Mouse (Mus musculus) CD4-positive, CD25-positive, alpha-beta regulatory T cell, adult 2 months (primary cell): Measurements from ENCODE around the gene Ush1g.

ENCODE experiments used
- DNase-seq: peaks from one replicate; pipeline ENCODE4 v3.0.0-alpha.2; 2012; ENCODE audit warnings: low read depth, low spot score

Ush1g gene

DNA sequence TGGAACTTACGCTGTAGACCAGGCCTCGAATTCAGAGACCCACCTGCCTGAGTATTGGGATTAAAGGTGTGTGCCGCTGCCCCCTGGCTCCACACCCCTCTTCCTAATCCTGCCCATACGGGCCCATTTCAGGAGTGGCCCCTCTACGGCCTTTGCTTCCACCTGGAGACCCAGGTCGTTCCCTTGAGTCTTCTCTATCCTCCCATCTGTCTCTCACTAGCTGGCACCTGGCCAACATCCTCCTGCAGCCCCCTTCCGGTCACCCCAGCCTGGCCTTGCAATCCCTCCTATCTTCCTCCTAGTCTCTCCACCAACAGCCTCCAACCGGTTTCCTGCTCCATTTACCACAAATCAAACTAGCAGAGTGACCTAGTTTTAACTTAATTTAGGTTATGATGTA, 32.0 kb downstream of the Ush1g start:
- DNase-seq, result no peak

DNA sequence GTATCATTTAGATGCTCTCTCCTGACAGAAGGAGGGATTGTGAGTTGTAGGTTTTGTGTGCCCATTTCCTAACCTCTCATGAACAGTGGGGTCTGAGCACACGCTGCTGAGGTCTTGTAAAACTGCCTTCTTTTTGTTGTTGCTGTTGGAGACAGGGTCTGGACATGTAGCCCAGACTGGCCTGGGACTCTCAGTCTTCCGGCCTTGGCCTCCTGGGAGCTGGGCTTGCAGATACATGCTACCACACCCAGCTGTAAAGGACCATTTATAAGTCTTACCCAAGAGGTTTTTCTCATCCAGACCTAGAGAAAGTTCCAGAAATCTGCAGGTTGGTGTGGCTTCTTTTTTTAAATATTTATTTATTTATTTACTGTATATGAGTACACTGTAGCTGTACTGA, 33.5 kb downstream of the Ush1g start:
- no peak for DNase-seq

DNA sequence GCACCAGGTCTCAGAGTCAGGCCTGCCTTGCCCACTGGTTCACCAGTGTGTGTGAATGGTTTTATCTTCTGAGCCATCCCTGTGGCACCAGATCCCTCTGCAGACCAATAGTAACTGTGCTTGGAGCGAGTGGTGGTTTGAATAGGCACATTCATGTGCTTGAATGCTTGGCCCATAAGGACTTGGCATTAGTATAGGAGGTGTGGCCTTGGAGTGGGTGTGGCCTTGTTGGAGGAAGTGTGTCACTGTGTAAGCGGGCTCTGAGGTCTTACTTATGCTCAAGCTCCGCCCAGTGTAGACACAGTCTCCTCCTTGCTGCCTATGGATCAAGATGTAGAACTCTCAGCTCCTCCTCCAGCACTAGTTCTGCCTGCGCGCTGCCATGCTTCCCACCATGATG, 34.5 kb downstream of the Ush1g start:
- no peak for DNase-seq

DNA sequence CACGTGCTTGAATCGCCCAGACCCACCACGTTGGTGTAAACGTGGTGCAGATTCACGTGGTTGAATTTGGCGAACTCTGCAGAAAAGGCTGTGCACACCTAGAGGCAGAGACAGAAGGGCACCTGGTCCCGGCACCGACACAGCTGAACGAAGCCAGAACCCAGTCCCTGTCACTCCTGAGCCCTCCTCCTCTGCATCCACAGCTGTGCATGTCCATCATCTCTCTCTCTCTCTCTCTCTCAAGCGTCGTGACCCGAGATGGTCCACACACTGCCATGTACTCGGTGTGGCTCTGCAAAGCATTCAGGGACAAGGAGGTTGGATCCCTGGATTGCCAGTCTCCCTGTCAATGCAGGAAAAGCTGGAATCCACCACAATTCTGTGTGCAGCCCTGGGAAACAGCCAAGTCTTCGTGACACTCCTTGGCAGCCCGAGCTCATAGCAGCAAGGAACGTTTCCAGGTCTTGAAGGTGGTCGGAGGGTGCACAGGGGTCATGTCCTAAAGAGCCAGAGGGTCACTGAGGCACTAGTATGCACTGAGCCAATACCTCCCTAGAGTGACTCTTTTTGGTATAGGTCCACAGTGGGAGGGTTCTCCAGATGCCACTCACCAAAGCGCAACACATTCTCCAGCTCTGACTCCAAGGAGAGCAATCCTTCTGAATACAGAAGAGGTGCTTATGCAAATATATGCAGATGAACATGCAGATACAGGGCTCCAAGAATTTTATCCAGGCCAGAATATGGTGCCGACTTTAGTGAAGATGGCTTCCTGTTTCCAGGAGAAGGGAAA, 35.4 kb downstream of the Ush1g start:
- DNase-seq, result no peak

DNA sequence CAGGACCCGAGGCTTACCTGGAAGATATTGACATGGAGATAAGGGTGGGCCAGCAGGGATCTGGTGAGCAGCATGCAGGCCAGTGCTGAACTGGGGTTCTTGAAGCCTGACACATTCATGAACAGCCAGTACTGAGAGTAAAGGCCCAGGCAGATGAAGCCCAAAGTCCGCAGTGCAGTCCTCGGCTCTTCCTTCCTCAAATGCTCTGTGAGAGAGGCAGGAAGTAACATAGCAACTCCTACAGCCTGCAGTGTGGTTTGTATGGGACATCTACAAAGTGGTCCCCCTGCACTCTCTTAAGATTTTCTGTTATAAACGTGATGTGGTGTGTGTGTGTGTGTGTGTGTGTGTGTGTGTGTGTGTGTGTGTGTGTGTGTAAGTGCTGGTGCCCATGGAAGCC, 36.6 kb downstream of the Ush1g start:
- DNase-seq, result no peak

DNA sequence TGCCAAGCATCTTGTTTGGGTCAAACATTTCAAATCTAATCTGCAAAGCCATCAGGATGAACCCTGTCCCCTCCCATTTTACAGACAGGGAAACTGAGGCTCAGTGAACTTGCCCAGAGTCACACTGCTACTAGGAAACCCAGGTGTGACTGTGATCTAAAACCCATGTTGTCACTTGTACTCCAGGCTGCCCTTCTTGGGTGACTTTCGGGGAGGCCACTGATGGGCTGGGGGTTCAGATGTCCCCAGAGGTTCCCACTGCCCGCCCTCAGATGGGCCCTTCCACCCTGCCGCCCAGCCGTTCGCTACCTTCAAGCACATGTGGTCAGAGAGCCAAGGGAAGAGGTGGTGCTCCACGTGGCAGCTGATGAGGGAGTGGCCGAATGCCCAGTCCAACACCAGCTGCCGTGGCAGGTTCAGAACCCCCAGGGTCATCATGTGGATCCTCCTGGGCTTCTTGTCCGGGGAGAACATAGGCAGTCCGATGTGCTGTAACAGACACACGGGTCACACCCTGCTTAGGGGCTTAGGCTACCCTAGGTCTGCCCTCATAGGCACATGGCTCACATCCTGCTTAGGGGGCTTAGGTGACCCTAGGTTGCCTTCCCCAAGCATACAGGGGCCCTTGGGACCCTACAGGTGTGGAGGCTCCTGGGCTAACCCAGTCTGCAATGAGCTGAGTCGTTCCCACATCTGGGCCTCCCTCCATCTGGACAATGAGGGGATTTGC, 37.8 kb downstream of the Ush1g start:
- DNase-seq, result no peak

DNA sequence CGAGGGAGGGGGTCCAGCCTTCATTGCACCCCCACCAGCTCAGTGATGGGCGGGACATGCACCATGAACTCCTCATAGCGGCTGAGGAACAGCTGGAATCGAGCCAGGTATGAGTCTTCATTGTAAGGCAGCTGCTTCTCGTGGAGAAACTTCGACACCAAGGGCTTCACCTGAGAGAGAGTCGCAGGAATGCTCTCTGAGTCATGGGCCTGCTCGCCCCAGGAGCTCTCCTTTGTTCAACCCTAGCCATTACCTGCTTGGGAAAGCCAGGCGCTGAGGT, 38.4 kb downstream of the Ush1g start:
- DNase-seq, result no peak

DNA sequence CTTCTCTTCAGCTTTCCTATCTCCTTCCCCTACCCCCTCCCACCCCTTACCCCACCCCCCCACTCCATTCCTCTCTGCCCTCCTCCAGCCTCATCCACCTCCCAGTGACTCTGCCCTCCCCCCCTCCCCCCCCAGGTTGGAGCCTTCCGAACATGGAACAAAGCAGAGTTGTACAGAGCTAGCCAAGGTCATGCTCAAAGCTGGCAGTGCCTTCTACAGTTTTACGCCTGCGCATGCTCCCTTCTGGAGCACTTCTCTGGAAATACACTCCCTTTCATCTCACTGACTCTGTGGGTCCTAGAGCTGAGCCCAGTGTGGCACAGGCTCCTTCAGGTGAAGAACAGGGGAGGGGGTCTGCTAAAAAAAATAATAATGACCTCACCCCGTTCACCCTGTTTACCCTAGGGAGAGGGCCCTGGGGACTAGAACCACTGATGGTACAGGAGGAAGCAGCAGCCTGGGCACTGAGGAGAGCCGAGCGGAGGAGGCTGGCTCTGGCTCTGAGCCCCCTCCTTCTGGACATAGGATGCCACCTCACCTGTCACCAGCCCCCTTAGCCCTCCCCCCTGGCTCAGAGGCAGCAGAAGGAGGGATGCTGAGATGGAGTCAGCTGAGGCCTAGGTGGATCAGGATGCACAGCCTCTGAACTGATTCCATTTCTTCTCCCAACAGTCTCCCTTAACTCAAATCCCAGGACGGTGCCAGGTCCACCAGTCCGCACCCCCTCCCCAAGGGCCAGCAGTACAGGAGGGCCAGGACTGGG, 38.9 kb downstream of the Ush1g start:
- no peak for DNase-seq

DNA sequence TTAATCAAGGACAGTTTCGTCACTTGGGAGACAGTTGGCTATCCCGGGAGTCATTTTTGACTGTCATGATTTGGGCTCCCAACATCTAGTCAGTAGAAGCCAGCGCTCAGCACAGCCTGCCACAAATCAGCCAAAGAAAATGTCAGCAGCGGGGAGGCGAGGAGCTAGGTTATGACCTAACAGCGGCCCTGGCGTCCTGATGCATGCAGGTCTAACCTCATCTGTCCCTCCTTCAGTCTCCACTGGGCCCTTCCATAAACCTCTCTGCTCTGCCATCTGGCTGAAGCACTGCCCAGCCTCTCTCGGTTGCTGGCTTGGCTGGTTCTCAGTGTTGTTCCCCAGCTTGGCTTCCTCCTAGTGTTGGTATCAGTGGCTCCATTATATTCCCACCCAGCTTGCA, 39.5 kb downstream of the Ush1g start:
- DNase-seq, result no peak

DNA sequence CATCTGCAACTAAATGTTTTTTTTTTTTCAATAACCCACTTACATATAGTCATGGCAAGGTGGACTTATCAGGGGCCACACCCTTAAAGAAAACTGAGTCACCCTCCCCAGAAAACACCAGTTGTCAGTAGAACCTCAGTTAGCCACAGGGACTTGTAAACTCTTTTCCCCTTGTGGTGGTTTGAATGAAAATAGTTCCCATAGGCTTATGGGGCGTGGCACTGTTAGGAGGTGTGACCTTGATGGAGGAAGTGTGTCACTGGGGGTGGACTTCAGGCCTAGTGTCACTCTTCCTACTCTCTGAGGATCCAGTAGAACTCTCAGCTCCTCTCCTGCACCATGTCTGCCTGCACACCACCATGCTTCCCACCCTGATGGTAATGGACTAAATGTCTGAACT, 42.1 kb downstream of the Ush1g start:
- no peak for DNase-seq

DNA sequence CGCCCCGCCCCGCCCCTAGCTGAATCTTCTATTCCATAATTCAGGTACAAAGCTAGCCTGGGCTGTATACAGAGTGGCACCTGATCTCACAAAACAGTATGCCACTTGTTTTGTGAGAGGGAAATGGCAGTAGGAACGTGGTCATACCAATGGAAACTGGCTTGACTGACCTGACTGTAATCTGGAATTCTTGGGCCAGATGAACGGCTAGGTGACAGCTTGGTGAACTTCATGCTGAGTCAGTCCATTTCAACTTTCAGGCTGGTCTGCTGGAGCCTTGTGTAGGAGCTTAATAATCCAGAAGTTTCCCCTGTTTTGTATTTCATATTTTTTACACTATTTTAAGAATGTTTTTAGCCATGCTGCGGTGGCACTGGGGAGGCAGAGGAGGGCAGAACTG, 43.7 kb downstream of the Ush1g start:
- no peak for DNase-seq

DNA sequence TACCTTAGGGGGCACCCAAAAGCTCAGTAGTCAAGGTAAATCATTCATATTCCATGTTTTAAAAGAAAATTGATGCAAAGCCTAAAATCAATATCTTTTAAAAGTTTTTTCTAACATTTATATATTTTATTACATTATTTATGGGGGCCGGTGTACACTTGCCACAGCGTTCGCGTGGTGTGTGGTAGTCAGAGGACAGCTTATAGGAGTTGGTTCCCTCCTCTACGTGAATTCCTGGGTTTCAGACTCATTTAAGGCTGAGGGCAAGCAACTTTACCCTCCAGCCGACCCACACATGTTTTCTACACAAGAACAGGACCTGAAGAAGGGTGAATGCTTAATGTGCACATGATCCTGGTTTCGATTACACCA, 44.3 kb downstream of the Ush1g start:
- DNase-seq, result no peak

DNA sequence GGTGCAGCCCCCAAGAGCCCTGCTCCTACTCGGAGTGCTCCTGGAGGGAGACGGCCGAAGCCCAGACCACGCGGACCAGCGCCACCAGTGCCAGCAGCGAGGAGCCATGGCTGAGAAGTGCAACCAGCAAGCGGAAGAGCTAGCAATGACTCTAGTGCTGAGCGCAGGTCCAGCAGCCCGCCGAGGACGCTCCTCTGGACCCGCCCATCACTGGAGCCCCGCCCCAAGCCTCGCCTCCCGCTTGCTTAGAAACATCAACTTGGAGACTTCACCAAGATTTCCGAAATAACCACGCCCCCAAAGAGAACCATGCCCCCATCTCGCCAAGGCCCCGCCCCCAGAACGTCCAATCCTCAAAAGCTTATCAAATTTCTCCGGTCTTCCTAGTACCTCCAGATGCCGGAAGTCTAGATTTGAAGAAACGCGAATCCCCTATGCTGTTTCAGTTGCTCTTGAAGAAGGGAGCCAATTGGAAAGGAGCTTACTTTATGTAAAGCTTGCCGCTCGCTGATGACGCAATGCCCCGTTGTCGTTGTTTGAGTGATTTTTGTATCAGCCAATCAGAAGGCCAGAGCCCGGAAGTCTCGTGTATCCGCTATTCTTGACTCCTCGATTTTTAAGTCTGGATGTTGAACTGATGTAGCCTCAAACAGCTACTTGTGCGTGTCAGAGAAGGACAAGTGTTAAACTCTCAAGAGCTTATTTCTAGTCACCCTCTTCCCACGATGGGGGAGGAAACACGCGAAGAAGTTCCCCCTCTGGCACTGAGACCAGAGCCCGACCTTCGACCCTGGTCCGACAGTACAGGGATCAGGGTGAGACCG, 44.8 kb downstream of the Ush1g start, which contains the start of gene Fdxr:
Fdxr (minus strand) TSS at position 271 of the 824 bp plus-strand sequence.
- DNase-seq, result peak; percentile 99

DNA sequence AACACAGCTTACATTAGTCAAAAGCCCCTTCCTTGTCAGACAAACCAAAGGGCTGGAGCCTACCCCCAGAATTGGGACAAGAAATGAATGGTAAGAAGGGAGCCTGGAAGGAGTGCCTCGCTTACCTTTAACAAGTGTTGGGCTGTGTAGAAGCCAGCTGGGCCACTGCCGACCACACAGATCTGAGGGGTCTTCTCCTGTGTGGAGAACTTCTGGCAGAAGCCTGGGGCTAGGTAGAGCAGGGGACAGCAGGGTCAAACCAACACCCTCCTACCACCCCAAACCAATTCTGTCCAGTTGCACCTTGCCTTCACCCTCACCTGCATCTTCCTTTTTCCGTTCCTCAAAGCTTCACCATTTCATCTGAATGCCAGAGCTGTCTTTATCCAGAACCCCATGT, 45.9 kb downstream of the Ush1g start:
- no peak for DNase-seq

DNA sequence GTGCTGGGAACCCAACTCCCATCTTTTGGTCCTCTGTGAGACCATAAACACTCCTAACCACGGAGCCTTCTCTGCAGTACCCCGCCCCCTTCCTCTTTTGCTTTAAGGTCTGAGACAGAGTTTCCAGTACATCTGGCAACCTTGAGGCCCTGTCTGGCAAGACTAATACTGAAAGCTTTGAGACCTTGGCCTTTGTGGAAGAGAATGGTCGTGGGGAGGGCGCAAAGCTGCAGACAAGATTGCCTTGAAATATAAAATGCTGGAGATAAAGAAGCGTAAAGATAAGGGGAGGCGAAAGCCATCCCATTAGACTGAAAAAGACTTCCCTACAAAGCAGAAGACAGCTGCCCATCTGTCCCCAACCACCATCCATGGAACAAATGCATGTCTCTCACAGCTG, 46.3 kb downstream of the Ush1g start:
- DNase-seq, result no peak

DNA sequence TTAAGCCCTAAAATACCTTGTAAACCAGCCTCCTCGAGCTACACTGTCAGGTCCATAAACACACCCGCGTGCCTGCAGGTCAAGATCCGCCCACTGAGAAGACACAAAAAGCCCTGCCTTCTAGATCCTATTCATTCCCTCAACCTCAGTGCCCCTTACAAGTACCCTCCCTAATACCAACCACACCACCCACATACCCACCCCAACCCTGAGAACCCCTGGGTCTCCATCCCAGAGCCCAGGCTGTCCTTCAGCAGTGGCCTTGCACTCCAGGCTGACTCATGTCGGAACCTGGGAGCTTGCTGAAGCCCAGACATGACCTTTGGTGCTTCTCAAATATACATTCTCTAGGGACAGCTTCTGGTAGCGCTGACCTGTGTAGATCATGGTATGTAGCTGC, 47.1 kb downstream of the Ush1g start:
- DNase-seq, result no peak

DNA sequence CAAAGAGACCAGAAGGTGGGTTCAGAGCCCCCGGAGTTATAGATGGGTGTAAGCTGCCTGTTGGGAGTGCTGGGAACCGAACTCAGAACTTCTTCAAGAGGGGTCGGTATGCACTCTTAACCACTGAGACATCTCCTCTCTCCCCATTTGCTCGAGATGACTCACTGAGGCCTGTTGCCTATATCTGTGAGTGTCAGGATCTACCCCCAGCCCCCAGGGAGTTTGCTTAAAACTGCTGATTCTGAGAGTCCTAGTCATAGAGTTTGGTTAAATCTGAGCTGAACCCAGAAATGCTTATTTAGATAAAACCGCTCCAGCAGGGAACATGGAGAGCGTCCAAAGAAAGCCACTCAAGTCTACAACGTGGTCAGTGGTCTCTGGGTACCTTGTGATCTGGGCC, 47.7 kb downstream of the Ush1g start:
- no peak for DNase-seq

DNA sequence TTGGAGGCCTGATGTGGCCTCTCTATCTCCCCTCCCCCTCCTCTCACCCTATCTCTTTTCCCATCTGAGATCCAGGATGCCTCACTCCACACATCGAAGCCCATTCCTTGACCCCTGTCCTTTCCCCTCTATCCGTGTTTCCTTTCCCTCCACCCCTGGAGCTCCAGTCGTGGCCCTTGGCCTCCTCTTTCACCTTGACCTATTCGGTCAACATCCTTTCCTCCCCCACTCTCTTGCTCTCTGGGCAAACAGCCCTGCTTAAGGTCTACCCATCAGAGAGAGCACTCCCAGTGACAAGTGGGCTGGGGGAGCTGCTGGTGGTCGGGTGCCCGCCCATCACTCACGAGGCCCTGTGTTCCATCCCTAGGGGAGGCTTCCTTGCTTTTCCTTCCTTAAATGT, 48.1 kb downstream of the Ush1g start:
- no peak for DNase-seq

DNA sequence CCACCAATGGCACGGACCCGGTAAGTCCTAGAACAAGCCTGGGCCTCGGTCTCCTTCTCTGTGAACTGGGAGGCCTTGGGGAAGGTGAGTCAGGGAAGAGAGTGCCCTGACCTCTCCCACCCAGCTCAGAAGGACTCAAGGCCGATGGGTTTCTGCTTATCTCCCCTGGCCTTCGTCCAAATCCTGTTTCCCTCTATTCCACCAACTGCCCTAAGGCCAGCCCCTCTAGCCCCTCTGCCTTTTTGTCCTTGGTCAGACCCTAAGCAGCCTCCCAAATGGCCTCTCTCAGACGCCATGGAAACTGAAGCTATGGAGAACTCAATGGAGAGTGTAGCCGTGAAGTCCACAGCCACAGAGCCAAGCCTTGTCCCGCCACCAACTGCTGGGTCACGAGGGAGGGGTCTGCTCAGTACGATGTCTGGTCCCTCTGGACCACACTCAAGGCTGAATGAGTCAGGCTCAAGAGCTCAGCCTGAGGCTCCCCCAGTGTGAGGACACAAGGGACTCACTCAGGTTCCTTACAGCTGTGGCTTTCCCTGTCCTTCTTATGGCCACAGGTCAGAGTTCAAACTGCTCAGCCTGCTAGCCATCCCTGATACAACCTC, 48.8 kb downstream of the Ush1g start:
- no peak for DNase-seq

DNA sequence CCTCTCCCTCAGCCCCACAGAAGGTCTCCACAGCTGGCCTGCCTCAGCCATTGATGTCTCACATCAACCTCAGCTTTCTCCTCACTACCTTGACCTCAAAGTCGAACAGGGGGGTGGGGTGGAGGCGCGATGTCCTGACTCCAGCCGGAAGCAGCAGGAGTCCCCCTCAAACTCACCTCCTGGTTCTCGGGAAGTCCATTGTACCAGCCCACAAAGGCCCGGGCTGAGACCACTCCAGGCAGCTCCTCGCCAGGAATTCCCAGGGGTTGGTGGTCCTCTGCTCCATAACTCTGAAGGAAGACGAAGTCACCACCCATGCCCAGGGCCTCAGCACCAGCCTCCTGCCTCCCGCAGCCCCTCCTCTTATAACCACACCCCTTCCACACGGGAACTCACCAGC, 50.4 kb downstream of the Ush1g start:
- DNase-seq, result no peak

DNA sequence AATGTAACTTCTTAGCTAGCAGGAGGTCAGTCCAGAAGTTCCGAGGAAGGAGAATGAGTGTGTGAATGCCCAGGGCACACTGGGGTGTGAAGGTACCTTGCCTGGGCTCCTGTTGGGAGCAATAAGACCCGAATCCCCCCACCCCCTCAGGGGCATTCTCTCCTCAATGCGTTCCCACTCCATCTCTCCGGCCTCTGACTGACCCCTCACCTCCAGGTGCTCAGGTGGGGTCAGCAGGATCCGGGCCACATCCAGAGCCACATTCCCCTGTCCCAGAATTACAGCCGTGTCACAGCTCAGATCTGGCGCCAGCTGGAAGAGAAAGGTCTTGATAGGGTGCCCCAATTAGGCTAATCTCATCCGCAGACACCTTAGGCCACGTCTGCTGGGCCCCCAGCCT, 50.8 kb downstream of the Ush1g start:
- DNase-seq, result no peak
